Mouse (Mus musculus): Measurements from ENCODE around the gene Nwd2. TPM values are rescaled to one million over a fixed set of nuclear protein-coding genes. Genes with fewer than 3 reads are reported as not detected.

Nwd2 gene
- polyA plus RNA-seq, 1 experiment from 2014 or later, result 21.8 TPM

Other genes with a start within 250 kb of the Nwd2 start
- 2.5 and 3.3 TPM in 2 replicates for gene 0610040J01Rik, start 163.3 kb downstream of the Nwd2 start, polyA plus RNA-seq (2014; fragmentation: Nextera tagmentation; extraction: Ambion mirVana)

Measured in hindbrain, embryonic 14.5 days (tissue).